Mouse (Mus musculus) limb, embryonic 11.5 days (tissue): ENCODE data around the gene Ndufa7. TPM values are rescaled to one million over a fixed set of nuclear protein-coding genes. Genes with fewer than 3 reads are reported as not detected.
"Not testable (repeated sequence)": the region's sequence is repeated elsewhere in the genome, so short reads cannot be mapped to it uniquely, and the experiment has no call there.

Experiments used
- ATAC-seq: fragments of 200-750 bp; cut with Nextera tagmentation; 2 replicates; pipeline ENCODE4 v1.8.0; 2017; ENCODE audit warnings: low read depth; ENCODE audit not compliant: insufficient number of reproducible peaks, low FRiP score, low TSS enrichment
- DNase-seq: peaks from one replicate; pipeline ENCODE4 v3.0.0-alpha.2; 2015; ENCODE audit warnings: low spot score
- H3K27ac ChIP-seq: fragments of 300-500 bp; sonication (generic); replicated peaks from 2 replicates; pipeline ENCODE4 v1.5.1; 2014; ENCODE audit warnings: low read depth, mild to moderate bottlenecking, low read length
- H3K27me3 ChIP-seq: fragments of 300-500 bp; sonication (generic); 2 replicates; pipeline ENCODE4 v1.6.1; 2014; ENCODE audit warnings: mild to moderate bottlenecking, low read length, mixed read lengths; ENCODE audit not compliant: control insufficient read depth, insufficient read depth
- H3K36me3 ChIP-seq: fragments of 300-500 bp; sonication (generic); 2 replicates; pipeline ENCODE4 v1.6.1; 2014; ENCODE audit warnings: mild to moderate bottlenecking, low read length, moderate library complexity, mixed read lengths; ENCODE audit not compliant: control insufficient read depth, insufficient read depth
- H3K4me1 ChIP-seq: fragments of 300-500 bp; sonication (generic); 2 replicates; pipeline ENCODE4 v1.6.1; 2014; ENCODE audit warnings: low read length, mixed read lengths; ENCODE audit not compliant: control insufficient read depth, insufficient read depth
- H3K4me2 ChIP-seq: fragments of 300-500 bp; sonication (generic); 2 replicates; pipeline ENCODE4 v1.6.1; 2014; ENCODE audit warnings: low read depth, mild to moderate bottlenecking, moderate library complexity; ENCODE audit not compliant: severe bottlenecking
- H3K4me3 ChIP-seq: fragments of 300-500 bp; sonication (generic); 2 replicates; pipeline ENCODE4 v1.5.1; 2014; ENCODE audit warnings: low read depth, low read length
- H3K9ac ChIP-seq: fragments of 300-500 bp; sonication (generic); 2 replicates; pipeline ENCODE4 v1.6.1; 2014; ENCODE audit warnings: mild to moderate bottlenecking, low read length
- H3K9me3 ChIP-seq: fragments of 300-500 bp; sonication (generic); 2 replicates; pipeline ENCODE4 v1.6.1; 2016; ENCODE audit warnings: low read length; ENCODE audit not compliant: control insufficient read depth
- WGBS: fragments of 180-500 bp; shearing (Covaris S2); extraction: QIAGEN DNeasy Blood & Tissue Kit; methylation state at CpG from one replicate; pipeline ENCODE4 v1.1.7; 2014; 5-methylcytosine and 5-hydroxymethylcytosine counted together
- microRNA-seq: library from miRNA; unstranded; fragments of <30 nt; microRNA quantifications from one replicate; pipeline ENCODE4, GENCODE M21; 2016
- polyA plus RNA-seq: library from polyadenylated mRNA; unstranded; fragments of >200 nt; fragmentation: Nextera tagmentation; extraction: Ambion mirVana; gene quantifications from 2 replicates; pipeline ENCODE4 v1.2.1, GENCODE M21; 2014

The Ndufa7 gene
- polyA plus RNA-seq, 1 experiment from 2014 or later = 474 TPM

GRCm38 (mm10) chr17:33873537-33873936, 49.2 kb downstream of the Ndufa7 start, which contains the start of gene Gm7029:
TSS of gene Gm7029 (plus strand) at chr17:33873837.
- H3K4me2 ChIP-seq, H3K4me3 ChIP-seq, H3K27me3 ChIP-seq, H3K27ac ChIP-seq, H3K9ac ChIP-seq, H3K36me3 ChIP-seq, DNase-seq, H3K9me3 ChIP-seq, H3K4me1 ChIP-seq, ATAC-seq: not testable (repeated sequence)
- whole genome bisulfite sequencing = 79% methylated on average over 4 of the region's 12 CpGs

GRCm38 (mm10) chr17:33874411-33874810, 50.0 kb downstream of the Ndufa7 start:
- Histone ChIP-seq H3K36me3 (peaks cover 7% of the 10 kb centered on the region; the same call in 1 of the 2 replicates), H3K4me2 (no peak overlapping the region)
- 84% methylated on average over 11 of the region's 11 CpGs for WGBS

GRCm38 (mm10) chr17:33875797-33876196, 51.4 kb downstream of the Ndufa7 start:
- ATAC-seq, H3K27me3 ChIP-seq, H3K9ac ChIP-seq, H3K4me2 ChIP-seq, H3K27ac ChIP-seq, H3K4me1 ChIP-seq, H3K9me3 ChIP-seq, H3K4me3 ChIP-seq: not testable (repeated sequence)
- peak; percentile 26 for DNase-seq
- H3K36me3 ChIP-seq = peaks cover 13% of the 10 kb centered on the region; the same call in 1 of the 2 replicates
- WGBS = 82% methylated on average over 5 of the region's 5 CpGs

More at GRCm38 (mm10) chr17:33874411-33874810, 50.0 kb downstream of the Ndufa7 start:
- Histone ChIP-seq H3K9ac (no peak overlapping the region), H3K4me1 (no peaks in the 10 kb centered on the region), H3K4me3 (no peak overlapping the region), H3K9me3 (no peaks in the 10 kb centered on the region), H3K27me3 (no peaks in the 10 kb centered on the region), H3K27ac (no peak overlapping the region)
- no peak for DNase-seq
- ATAC-seq = no peak

- H3K9me3 ChIP-seq, H3K27me3 ChIP-seq, H3K9ac ChIP-seq, H3K4me1 ChIP-seq, H3K4me3 ChIP-seq, DNase-seq, H3K27ac ChIP-seq, H3K4me2 ChIP-seq, ATAC-seq: not testable (repeated sequence)
- peaks cover 22% of the 10 kb centered on the region for H3K36me3 ChIP-seq
- WGBS = 86% methylated on average over 9 of the region's 11 CpGs
These were observed 59.9 kb downstream of the Ndufa7 start for GRCm38 (mm10) chr17:33884320-33884719.

GRCm38 (mm10) chr17:33887802-33888201, 63.4 kb downstream of the Ndufa7 start:
- not testable (repeated sequence) for H3K4me2 ChIP-seq, ATAC-seq

More at GRCm38 (mm10) chr17:33887802-33888201, 63.4 kb downstream of the Ndufa7 start:
- H3K4me1 ChIP-seq, H3K9ac ChIP-seq, H3K27me3 ChIP-seq, H3K27ac ChIP-seq, H3K4me3 ChIP-seq, DNase-seq, H3K9me3 ChIP-seq, H3K36me3 ChIP-seq: not testable (repeated sequence)
- WGBS = 62% methylated on average over 2 of the region's 2 CpGs

Small RNAs within 50 kb of the gene (microRNA-seq; reads per million reads assigned to microRNA genes)
- not detected for gene Gm27740

Other genes with a start within 250 kb of the Ndufa7 start
- 72.9 and 75.7 TPM in 2 replicates for gene Zfp414, start 195.5 kb upstream of the Ndufa7 start, polyA plus RNA-seq
- 0.67 and 0.84 TPM in 2 replicates for gene Pram1, start 186.5 kb upstream of the Ndufa7 start, polyA plus RNA-seq
- gene Hnrnpm, start 137.7 kb upstream of the Ndufa7 start, polyA plus RNA-seq = 644 and 689 TPM in 2 replicates
- gene March2, start 105.9 kb upstream of the Ndufa7 start, polyA plus RNA-seq = 30.3 and 30.6 TPM in 2 replicates
- 270 and 277 TPM in 2 replicates for gene Rab11b, start 64.0 kb upstream of the Ndufa7 start, polyA plus RNA-seq
- 37.9 and 43.6 TPM in 2 replicates for gene Angptl4, start 42.7 kb upstream of the Ndufa7 start, polyA plus RNA-seq
- gene Kank3, start 14.1 kb upstream of the Ndufa7 start, polyA plus RNA-seq = 23.0 and 25.1 TPM in 2 replicates
- gene Rps28, start within 50 bp of the Ndufa7 start, polyA plus RNA-seq = 1,083 and 1,144 TPM in 2 replicates
- gene Cd320, start 18.5 kb downstream of the Ndufa7 start, polyA plus RNA-seq = 85.5 and 91.5 TPM in 2 replicates
- not detected in 2 replicates for gene Gm7029, start 49.3 kb downstream of the Ndufa7 start, polyA plus RNA-seq
- gene Kifc1, start 66.1 kb downstream of the Ndufa7 start, polyA plus RNA-seq = 12.3 and 12.5 TPM in 2 replicates
- 0.19 and 0.48 TPM in 2 replicates for gene Platr17, start 80.6 kb downstream of the Ndufa7 start, polyA plus RNA-seq
- 66.8 and 71.3 TPM in 2 replicates for gene Daxx, start 84.8 kb downstream of the Ndufa7 start, polyA plus RNA-seq
- 12.5 and 14.8 TPM in 2 replicates for gene Tapbp, start 91.3 kb downstream of the Ndufa7 start, polyA plus RNA-seq
- gene Zbtb22, start 91.3 kb downstream of the Ndufa7 start, polyA plus RNA-seq = 10.1 and 11.8 TPM in 2 replicates
- 37.3 and 38.7 TPM in 2 replicates for gene Rgl2, start 105.0 kb downstream of the Ndufa7 start, polyA plus RNA-seq
- 208 and 212 TPM in 2 replicates for gene Pfdn6, start 115.8 kb downstream of the Ndufa7 start, polyA plus RNA-seq
- gene Wdr46, start 116.1 kb downstream of the Ndufa7 start, polyA plus RNA-seq = 37.4 and 45.6 TPM in 2 replicates
- 2.6 and 3.0 TPM in 2 replicates for gene B3galt4, start 126.9 kb downstream of the Ndufa7 start, polyA plus RNA-seq
- 35.6 and 37.1 TPM in 2 replicates for gene Vps52, start 131.2 kb downstream of the Ndufa7 start, polyA plus RNA-seq
- 1,618 and 1,641 TPM in 2 replicates for gene Rps18, start 131.4 kb downstream of the Ndufa7 start, polyA plus RNA-seq
- gene H2-K1, start 175.8 kb downstream of the Ndufa7 start, polyA plus RNA-seq = 4.2 and 5.3 TPM in 2 replicates
- 3.8 and 5.6 TPM in 2 replicates for gene Ring1, start 200.1 kb downstream of the Ndufa7 start, polyA plus RNA-seq
- 34.9 and 37.7 TPM in 2 replicates for gene H2-Ke6, start 203.5 kb downstream of the Ndufa7 start, polyA plus RNA-seq
- 85.6 and 94.1 TPM in 2 replicates for gene Slc39a7, start 207.1 kb downstream of the Ndufa7 start, polyA plus RNA-seq
- gene Rxrb, start 207.2 kb downstream of the Ndufa7 start, polyA plus RNA-seq = 20.5 and 24.0 TPM in 2 replicates
- 2.6 and 5.0 TPM in 2 replicates for gene Col11a2, start 214.9 kb downstream of the Ndufa7 start, polyA plus RNA-seq